Mouse (Mus musculus) intestine, postnatal 0 days (tissue): ENCODE results near the gene Mmp19. TPM values are rescaled to one million over a fixed set of nuclear protein-coding genes. Genes with fewer than 3 reads are reported as not detected.

Experiments used
- ATAC-seq: fragments of 200-750 bp; cut with Nextera tagmentation; 2 replicates; pipeline ENCODE4 v1.8.0; 2017; ENCODE audit warnings: mild to moderate bottlenecking, moderate TSS enrichment, moderate library complexity
- H3K27ac ChIP-seq: fragments of 300-500 bp; sonication (generic); 2 replicates; pipeline ENCODE4 v1.5.1; 2014; ENCODE audit warnings: mild to moderate bottlenecking, low read depth, low read length, moderate library complexity
- H3K27me3 ChIP-seq: fragments of 300-500 bp; sonication (generic); replicated peaks from 2 replicates; pipeline ENCODE4 v1.6.1; 2014; ENCODE audit warnings: low read length, mixed read lengths; ENCODE audit not compliant: control insufficient read depth, insufficient read depth
- H3K36me3 ChIP-seq: fragments of 300-500 bp; sonication (generic); 2 replicates; pipeline ENCODE4 v1.6.1; 2014; ENCODE audit warnings: mild to moderate bottlenecking, moderate library complexity; ENCODE audit not compliant: control insufficient read depth, insufficient read depth
- H3K4me1 ChIP-seq: fragments of 300-500 bp; sonication (generic); replicated peaks from 2 replicates; pipeline ENCODE4 v1.6.1; 2014; ENCODE audit warnings: antibody characterized with exemption, low read length, mixed read lengths; ENCODE audit not compliant: control insufficient read depth, insufficient read depth
- H3K4me2 ChIP-seq: fragments of 300-500 bp; sonication (generic); replicated peaks from 2 replicates; pipeline ENCODE4 v1.6.1; 2014; ENCODE audit warnings: low read depth, mild to moderate bottlenecking, moderate library complexity
- H3K4me3 ChIP-seq: fragments of 300-500 bp; sonication (generic); 2 replicates; pipeline ENCODE4 v1.5.1; 2014; ENCODE audit warnings: low read depth, low read length
- H3K9ac ChIP-seq: fragments of 300-500 bp; sonication (generic); 2 replicates; pipeline ENCODE4 v1.6.1; 2014; ENCODE audit warnings: mild to moderate bottlenecking, low read depth, low read length
- H3K9me3 ChIP-seq: fragments of 300-500 bp; sonication (generic); 2 replicates; pipeline ENCODE4 v1.6.1; 2016; ENCODE audit warnings: mixed run types; ENCODE audit not compliant: control insufficient read depth
- CTCF ChIP-seq: sonication (generic); IDR thresholded peaks from 2 replicates; pipeline ENCODE4 v1.5.1; 2016; ENCODE audit warnings: low read depth, mild to moderate bottlenecking, control low read depth, antibody characterized with exemption, moderate library complexity
- WGBS: fragments of 180-500 bp; shearing (Covaris S2); extraction: QIAGEN DNeasy Blood & Tissue Kit; methylation state at CpG from one replicate; pipeline ENCODE4 v1.1.7; 2014; 5-methylcytosine and 5-hydroxymethylcytosine counted together
- polyA plus RNA-seq: library from polyadenylated mRNA; unstranded; fragments of >200 nt; fragmentation: Nextera tagmentation; extraction: Ambion mirVana; gene quantifications from 2 replicates; pipeline ENCODE4 v1.2.1, GENCODE M21; 2015

The Mmp19 gene
- polyA plus RNA-seq, 1 experiment from 2014 or later: 1.4 TPM

- peak; percentile 49 for TF ChIP-seq CTCF
- H3K9ac ChIP-seq: peak within 1 kb of the TSS; percentile 64
- WGBS: 26% methylated on average over 18 of the region's 18 CpGs
- peak within 1 kb of the TSS; percentile 86 for H3K27ac ChIP-seq
- H3K4me1 ChIP-seq: peaks cover 9% of the 10 kb centered on the region; the same call in 1 of the 2 replicates
- H3K27me3 ChIP-seq: no peaks in the 10 kb centered on the region
- ATAC-seq: 0 out of 2 replicates have a peak, but pooled peaks have one; percentile 8
- no peaks in the 10 kb centered on the region for H3K36me3 ChIP-seq
- H3K4me3 ChIP-seq: peak within 1 kb of the TSS; percentile 64
- peak within 1 kb of the TSS; percentile 93 for H3K4me2 ChIP-seq
- H3K9me3 ChIP-seq: no peaks in the 10 kb centered on the region
Observed at GRCm38 (mm10) chr10:128744680-128745601, 45.8 kb upstream of the Mmp19 start, which contains the start of gene Dgka. Gene Dgka (minus strand): TSS chr10:128744855.

DNA sequence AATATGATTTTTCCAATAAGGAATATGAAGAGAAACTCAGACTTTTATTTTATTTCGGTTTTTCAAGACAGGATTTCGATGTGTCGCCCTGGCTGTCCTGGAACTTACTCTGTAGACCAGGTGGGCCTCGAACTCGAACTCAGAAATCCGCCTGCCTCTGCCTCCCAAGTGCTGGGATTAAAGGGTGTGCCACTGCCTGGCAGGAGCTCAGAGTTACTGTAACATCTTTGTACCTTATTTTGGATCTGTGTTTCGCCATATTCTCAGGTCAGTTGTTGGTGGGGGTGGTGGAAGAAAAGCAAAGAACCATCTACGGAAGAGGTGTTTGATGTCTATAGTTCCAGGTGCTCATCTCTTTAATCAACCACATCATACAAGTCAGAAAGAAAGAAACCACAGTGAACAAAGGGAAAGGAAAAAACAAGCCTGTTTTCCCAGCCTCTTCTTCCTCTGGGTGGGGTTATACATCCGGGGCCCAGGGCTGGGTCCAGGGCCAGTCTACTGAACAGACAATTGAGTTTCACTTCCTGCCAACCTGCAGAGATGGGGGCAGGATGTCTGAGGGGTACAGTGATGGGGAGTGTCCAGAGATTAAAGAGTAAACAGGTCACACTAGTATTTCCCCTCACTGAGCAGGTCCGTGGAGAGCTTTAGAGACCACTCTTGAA lies 44.6 kb upstream of the Mmp19 start:
- 87% methylated on average over 10 of the region's 10 CpGs for WGBS
- no peak overlapping the region for H3K27ac ChIP-seq
- H3K9ac ChIP-seq: no peak overlapping the region
- peaks cover 9% of the 10 kb centered on the region; the same call in 1 of the 2 replicates for H3K4me1 ChIP-seq
- no peaks in the 10 kb centered on the region for H3K27me3 ChIP-seq
- no peak overlapping the region for H3K4me2 ChIP-seq
- no peaks in the 10 kb centered on the region for H3K9me3 ChIP-seq
- ATAC-seq: no peak
- no peaks in the 10 kb centered on the region for H3K36me3 ChIP-seq
- TF ChIP-seq CTCF: no peak
- no peak overlapping the region for H3K4me3 ChIP-seq

DNA sequence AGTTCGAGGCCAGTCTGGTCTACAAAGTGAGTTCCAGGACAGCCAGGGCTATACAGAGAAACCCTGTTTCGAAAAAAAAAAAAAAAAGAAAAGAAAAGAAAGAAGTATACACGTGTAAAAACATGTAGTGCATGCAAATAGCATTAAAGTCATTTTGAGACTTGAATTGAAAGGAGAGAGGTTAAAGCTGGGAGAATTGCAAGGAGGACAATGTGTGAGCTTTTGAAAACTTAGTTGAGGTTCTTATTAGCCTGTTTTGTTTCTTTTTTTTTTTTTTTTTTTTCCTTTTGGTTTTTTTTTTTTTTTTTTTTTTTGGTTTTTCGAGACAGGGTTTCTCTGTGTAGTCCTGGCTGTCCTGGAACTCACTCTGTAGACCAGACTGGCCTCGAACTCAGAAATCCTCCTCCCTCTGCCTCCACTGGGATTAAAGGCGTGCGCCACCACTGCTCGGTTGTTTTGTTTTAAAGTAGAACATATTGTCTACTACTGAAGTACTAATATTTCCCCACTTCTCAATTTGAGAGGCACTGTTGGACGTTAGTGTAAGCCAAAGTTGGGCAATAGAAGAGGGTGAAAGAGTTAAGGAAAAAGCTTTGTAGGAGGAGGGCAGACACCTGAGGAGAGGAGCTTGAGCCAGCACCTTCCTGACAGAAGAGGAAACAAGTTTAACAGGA lies 43.6 kb upstream of the Mmp19 start:
- H3K36me3 ChIP-seq: no peaks in the 10 kb centered on the region
- peaks cover 9% of the 10 kb centered on the region; the same call in 1 of the 2 replicates for H3K4me1 ChIP-seq
- H3K9ac ChIP-seq: peak overlapping the region; percentile 83; the same call in 1 of the 2 replicates
- peak overlapping the region; percentile 95 for H3K27ac ChIP-seq
- ATAC-seq: no peak
- 36% methylated on average over 9 of the region's 9 CpGs for WGBS
- no peaks in the 10 kb centered on the region for H3K27me3 ChIP-seq
- no peaks in the 10 kb centered on the region for H3K9me3 ChIP-seq
- H3K4me2 ChIP-seq: peak overlapping the region; percentile 90
- peak overlapping the region; percentile 82 for H3K4me3 ChIP-seq
- no peak for TF ChIP-seq CTCF

- no peaks in the 10 kb centered on the region for H3K36me3 ChIP-seq
- H3K4me1 ChIP-seq: peaks cover 7% of the 10 kb centered on the region; the same call in 1 of the 2 replicates
- no peaks in the 10 kb centered on the region for H3K27me3 ChIP-seq
- TF ChIP-seq CTCF: no peak
- H3K4me2 ChIP-seq: peak within 1 kb of the TSS; percentile 90
- H3K9me3 ChIP-seq: no peaks in the 10 kb centered on the region
- peak within 1 kb of the TSS; percentile 95 for H3K27ac ChIP-seq
- H3K9ac ChIP-seq: peak within 1 kb of the TSS; percentile 83
- H3K4me3 ChIP-seq: peak within 1 kb of the TSS; percentile 82
- 1% methylated on average over 35 of the region's 36 CpGs for WGBS
- peak; percentile 74 for ATAC-seq
Observed at GRCm38 (mm10) chr10:128747646-128748251, 43.0 kb upstream of the Mmp19 start, which contains the start of gene Pym1. Gene Pym1 (plus strand): TSS chr10:128747889.

GRCm38 (mm10) chr10:128748252-128748864 lies 42.4 kb upstream of the Mmp19 start:
- TF ChIP-seq CTCF: peak; percentile 62
- Histone ChIP-seq H3K36me3 (peaks cover 2% of the 10 kb centered on the region; the same call in 1 of the 2 replicates), H3K27ac (peak overlapping the region; percentile 95), H3K4me3 (peak overlapping the region; percentile 82), H3K9ac (peak overlapping the region; percentile 83), H3K4me2 (peak overlapping the region; percentile 90), H3K4me1 (0 out of 2 replicates have a peak, but pooled peaks cover 6% of the 10 kb centered on the region), H3K27me3 (no peaks in the 10 kb centered on the region), H3K9me3 (no peaks in the 10 kb centered on the region)
- peak; percentile 79 for ATAC-seq
- WGBS: under 1% methylated on average over 37 of the region's 37 CpGs
